ENCODE assay signal across 9 mouse cellular contexts in genomic region chr4:133090720-133091458, GRCm38 (mm10). TPM values are rescaled to one million over a fixed set of nuclear protein-coding genes. Genes with fewer than 3 reads are reported as not detected.
DNase-seq lines count a peak whose midpoint lies in the region; ATAC-seq and TF ChIP-seq lines count a peak whose summit lies in the region.
"Had no signal": no experiment of that assay in that cellular context is flagged by ENCODE, and none has a peak within 500 bp of the region (broad histone marks: within the 10 kb centered on the region; RNA-seq: fewer than 3 reads in every experiment).

No protein-coding gene starts in this region.

- 44% methylated on average over 17 of the region's 18 CpGs for WGBS in hindbrain, embryonic 13.5 days
- 40% methylated on average over 18 of the region's 18 CpGs for WGBS in liver, embryonic 11.5 days
- 14% methylated on average over 18 of the region's 18 CpGs for WGBS in olfactory bulb, adult 2 months

- no peaks in the 10 kb centered on the region for H3K27me3 ChIP-seq in hindbrain, embryonic 13.5 days
- H3K27me3 ChIP-seq in liver, embryonic 11.5 days (replicated peaks; ENCODE audit: control insufficient read depth, insufficient read depth, low read length): peaks cover 31% of the 10 kb centered on the region

- H3K36me3 ChIP-seq in hindbrain, embryonic 13.5 days: no peaks in the 10 kb centered on the region
- H3K36me3 ChIP-seq in liver, embryonic 11.5 days (ENCODE audit: control insufficient read depth, insufficient read depth, low read length): no peaks in the 10 kb centered on the region

- no peak overlapping the region for H3K4me3 ChIP-seq in hindbrain, embryonic 13.5 days
- H3K4me3 ChIP-seq in liver, embryonic 11.5 days (ENCODE audit: low read depth, low read length): no peak overlapping the region
- H3K4me3 ChIP-seq in olfactory bulb, adult 2 months (ENCODE audit: insufficient read depth, low read depth, low read length): no peak overlapping the region
- H3K4me3 ChIP-seq: erythroblast, embryonic 14.5 days had no signal

- no peak for TF ChIP-seq POLR2A in olfactory bulb, adult 2 months (IDR thresholded peaks at IDR 0.05; ENCODE audit: insufficient read depth, low read depth, low read length)

- peak; percentile 36 for ATAC-seq in hindbrain, embryonic 13.5 days (ENCODE audit: low FRiP score)
- ATAC-seq in liver, embryonic 11.5 days (replicated peaks; ENCODE audit: low FRiP score): no peak

- no peak for TF ChIP-seq CTCF in olfactory bulb, adult 2 months (IDR thresholded peaks at IDR 0.05; ENCODE audit: insufficient read depth, low read depth, low read length)

- peak overlapping the region; percentile 91 for H3K27ac ChIP-seq in hindbrain, embryonic 13.5 days
- H3K27ac ChIP-seq in liver, embryonic 11.5 days (ENCODE audit: low read depth, low read length): peak overlapping the region; percentile 40
- peak overlapping the region; percentile 31 for H3K27ac ChIP-seq in olfactory bulb, adult 2 months (ENCODE audit: insufficient read depth, low read depth, low read length)

- DNase-seq in cerebellum, adult 11-12 months: peak; percentile 64
- no peak for DNase-seq in cerebellum, postnatal 36 days
- DNase-seq in right cerebral cortex, postnatal 14 days: peak; percentile 67
- DNase-seq in right cerebral cortex, postnatal 36 days (ENCODE audit: low spot score in 2 of 2): no peak
- DNase-seq in liver, embryonic 11.5 days (ENCODE audit: low spot score): no peak
- no peak for DNase-seq in B cell, adult 2 months

- no peaks in the 10 kb centered on the region for H3K9me3 ChIP-seq in hindbrain, embryonic 13.5 days
- no peaks in the 10 kb centered on the region for H3K9me3 ChIP-seq in liver, embryonic 11.5 days (ENCODE audit: control insufficient read depth, low read length)

- 0 out of 2 replicates have a peak overlapping the region, but pooled peaks have one; percentile 17 for H3K4me2 ChIP-seq in hindbrain, embryonic 13.5 days
- H3K4me2 ChIP-seq in liver, embryonic 11.5 days: no peak overlapping the region

- peaks cover 82% of the 10 kb centered on the region for H3K4me1 ChIP-seq in hindbrain, embryonic 13.5 days (replicated peaks)
- peaks cover 68% of the 10 kb centered on the region for H3K4me1 ChIP-seq in liver, embryonic 11.5 days (replicated peaks; ENCODE audit: control insufficient read depth, insufficient read depth, low read length)
- peaks cover 70% of the 10 kb centered on the region for H3K4me1 ChIP-seq in olfactory bulb, adult 2 months (ENCODE audit: control insufficient read depth, insufficient read depth, low read length)

- peak overlapping the region; percentile 55; the same call in 1 of the 2 replicates for H3K9ac ChIP-seq in hindbrain, embryonic 13.5 days
- H3K9ac ChIP-seq in liver, embryonic 11.5 days (ENCODE audit: low read depth, low read length): no peak overlapping the region

RNA-seq across cellular contexts. Expression of gene Wasf2, which starts 39.4 kb away (rescaled TPM):
- 33.3 and 35.4 TPM in 2 replicates for polyA plus RNA-seq in hindbrain, embryonic 13.5 days (2015; fragmentation: Nextera tagmentation; extraction: Ambion mirVana)
- 32.1 and 42.2 TPM in 2 replicates for polyA plus RNA-seq in liver, embryonic 11.5 days (2014; fragmentation: Nextera tagmentation; extraction: Ambion mirVana)
- polyA plus RNA-seq in olfactory bulb, adult 2 months (2012; ENCODE audit: insufficient read depth, insufficient read length, low replicate concordance, missing spikeins): not detected in 2 replicates

Comparison
In these comparisons a context has a peak if more than half of its experiments do, and no peak if none do; other contexts are left out.
1. DNase-seq: peak in cerebellum, adult 11-12 months (single experiment) and right cerebral cortex, postnatal 14 days (single experiment); none in cerebellum, postnatal 36 days (0 of 2), right cerebral cortex, postnatal 36 days (0 of 2), liver, embryonic 11.5 days (single experiment) and B cell, adult 2 months (0 of 2).
2. H3K27ac ChIP-seq: peak in every context shown above with its lines; median percentile 91 in hindbrain, embryonic 13.5 days; 40 in liver, embryonic 11.5 days; 31 in olfactory bulb, adult 2 months.
3. RNA of gene Wasf2, which starts 39.4 kb away (polyA plus RNA-seq): 32.1 to 42.2 TPM in liver, embryonic 11.5 days and 33.3 to 35.4 TPM in hindbrain, embryonic 13.5 days; not detected in olfactory bulb, adult 2 months; every median in the first group is over 10 times any median in the second.